7 mouse cellular contexts compared by ENCODE assay signal in the genomic region with DNA sequence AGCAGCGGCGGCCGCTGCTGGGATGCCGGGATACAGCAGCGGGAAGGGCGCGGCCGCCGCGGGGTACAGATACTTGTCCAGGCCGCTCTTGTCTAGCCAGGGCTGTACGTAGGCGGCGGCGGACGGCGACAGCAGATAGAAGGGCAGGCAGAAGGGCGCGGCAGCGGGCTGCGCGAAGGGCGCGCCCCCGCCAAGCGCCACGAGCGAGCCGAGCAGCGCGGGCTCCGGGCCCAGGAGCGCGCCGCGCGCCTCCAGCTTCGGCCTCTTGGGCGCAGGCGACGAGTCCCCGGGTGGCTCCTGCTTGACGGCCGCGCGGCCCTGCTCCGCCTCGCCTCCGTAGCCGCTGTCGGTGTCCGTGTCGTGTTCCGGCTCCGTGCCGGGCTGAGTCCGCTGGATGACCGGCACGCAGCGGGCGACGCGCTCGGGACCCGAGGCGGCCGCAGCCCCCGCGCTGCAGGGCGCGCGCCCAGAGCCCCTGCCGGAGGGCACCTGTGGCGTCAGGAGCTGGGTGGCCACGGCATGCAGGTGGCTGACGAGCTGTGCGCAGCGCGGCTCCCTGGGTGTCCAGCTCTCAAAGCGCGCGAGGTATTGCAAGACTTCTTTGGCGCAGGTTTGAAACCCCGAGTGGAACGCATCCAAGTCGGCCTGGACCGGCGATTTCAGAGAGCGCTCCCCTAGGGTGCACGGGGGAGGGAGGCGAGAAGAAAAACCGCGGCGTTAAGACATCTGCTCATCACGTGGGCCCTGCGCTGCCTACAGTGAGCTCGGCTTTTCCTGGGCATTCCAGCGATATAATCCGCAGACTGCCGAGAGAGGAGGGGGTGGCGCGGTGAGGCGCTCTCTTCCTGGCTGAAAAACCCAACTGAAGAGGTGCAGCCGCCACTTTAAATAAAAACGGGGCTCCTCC. TPM values are rescaled to one million over a fixed set of nuclear protein-coding genes. Genes with fewer than 3 reads are reported as not detected.
DNase-seq lines count a peak whose midpoint lies in the region.

No protein-coding gene starts in this region.

- 0 out of 2 replicates have a peak, but pooled peaks cover 8% of the 10 kb centered on the region for H3K36me3 ChIP-seq in macrophage (ENCODE audit: inconsistent target)

- H3K27ac ChIP-seq in macrophage: peak overlapping the region; percentile 87

- under 1% methylated on average over 87 of the region's 105 CpGs for WGBS in macrophage (ENCODE audit: missing documents)

- peaks cover 61% of the 10 kb centered on the region for H3K79me2 ChIP-seq in macrophage (ENCODE audit: inconsistent target)

- DNase-seq in adrenal gland, postnatal 10 days: peak; percentile 81
- peak; percentile 42 to 57 for DNase-seq in cerebellum, postnatal 4 days (ENCODE audit: low spot score in 2 of 2)
- DNase-seq in gastrocnemius, adult 8-10 months (ENCODE audit: low spot score in 2 of 2): peak; percentile 82 to 86
- DNase-seq in induced T-regulatory cell, adult 2 months (ENCODE audit: low read depth): peak; percentile 49
- DNase-seq in left cerebral cortex, adult 8-10 months (ENCODE audit: low spot score in 2 of 2): peak; percentile 77 to 88
- peak; percentile 76 for DNase-seq in right cerebral cortex, postnatal 14 days

- peak overlapping the region; percentile 74 for H3K4me3 ChIP-seq in macrophage (ENCODE audit: inconsistent target)

RNA-seq across cellular contexts. Expression of gene Bhlhe41, which starts 2.0 kb away (rescaled TPM):
- 1 to 10 TPM; 3.7 to 5.6 TPM for total RNA-seq in adrenal gland, postnatal 10 days (2021)
- total RNA-seq in gastrocnemius, adult 8-10 months (2022): 10 to 100 TPM; 42.8 to 74.8 (median 45.1) TPM
- total RNA-seq in left cerebral cortex, adult 8-10 months (2022): 10 to 100 TPM; 53.1 to 72.2 (median 64.1) TPM
- total RNA-seq in macrophage (2018; cell fraction: chromatin; rRNA removed): 100 to 1,000 TPM in 2 of 26 experiments, 10 to 100 TPM in 23, 1 to 10 TPM in 1; 8.5 to 129 (median 26.0) TPM
- 10 to 100 TPM; 16.9 to 80.3 (median 32.3) TPM for total RNA-seq in macrophage (2018; cell fraction: cytosol; rRNA removed)
- 100 to 1,000 TPM in 2 of 26 experiments, 10 to 100 TPM in 24; 22.4 to 119 (median 37.9) TPM for total RNA-seq in macrophage (2018; cell fraction: nucleus; rRNA removed)
- polyA plus RNA-seq in macrophage (2018): 38.5 to 115 TPM (median 39.6 TPM) in 3 replicates

Comparison
In these comparisons a context has a peak if more than half of its experiments do, and no peak if none do; other contexts are left out.
1. Peak in every context shown above with its lines: DNase-seq, H3K4me3 ChIP-seq and H3K27ac ChIP-seq.
2. RNA of gene Bhlhe41, which starts 2.0 kb away (total RNA-seq): 53.1 to 72.2 TPM in left cerebral cortex, adult 8-10 months and 42.8 to 74.8 TPM in gastrocnemius, adult 8-10 months; 3.7 to 5.6 TPM in adrenal gland, postnatal 10 days; every median in the first group is over 4 times any median in the second.